Mouse (Mus musculus) heart, embryonic 16.5 days (tissue): ENCODE results near the gene Pa2g4. TPM values are rescaled to one million over a fixed set of nuclear protein-coding genes. Genes with fewer than 3 reads are reported as not detected.

Experiments
- ATAC-seq: fragments of 200-750 bp; cut with Nextera tagmentation; replicated peaks from 2 replicates; pipeline ENCODE4 v1.8.0; 2017; ENCODE audit warnings: moderate number of reproducible peaks; ENCODE audit not compliant: insufficient read depth, low FRiP score; ENCODE audit errors: extremely low read depth
- H3K27ac ChIP-seq: fragments of 300-500 bp; sonication (generic); 2 replicates; pipeline ENCODE4 v1.5.1; 2014; ENCODE audit warnings: mild to moderate bottlenecking, low read length, control low read depth, moderate library complexity
- H3K27me3 ChIP-seq: fragments of 300-500 bp; sonication (generic); 2 replicates; pipeline ENCODE4 v1.6.1; 2014; ENCODE audit warnings: low read length, mixed read lengths; ENCODE audit not compliant: control insufficient read depth, insufficient read depth
- H3K36me3 ChIP-seq: fragments of 300-500 bp; sonication (generic); 2 replicates; pipeline ENCODE4 v1.6.1; 2014; ENCODE audit not compliant: control insufficient read depth, insufficient read depth
- H3K4me1 ChIP-seq: fragments of 300-500 bp; sonication (generic); 2 replicates; pipeline ENCODE4 v1.6.1; 2014; ENCODE audit warnings: low read length, mixed read lengths; ENCODE audit not compliant: control insufficient read depth, insufficient read depth
- H3K4me2 ChIP-seq: fragments of 300-500 bp; sonication (generic); 2 replicates; pipeline ENCODE4 v1.6.1; 2014; ENCODE audit warnings: low read depth, mild to moderate bottlenecking, control low read depth, low read length
- H3K4me3 ChIP-seq: fragments of 300-500 bp; sonication (generic); 2 replicates; pipeline ENCODE4 v1.5.1; 2014; ENCODE audit warnings: mild to moderate bottlenecking, control low read depth, low read length
- H3K9ac ChIP-seq: fragments of 300-500 bp; sonication (generic); 2 replicates; pipeline ENCODE4 v1.6.1; 2014; ENCODE audit warnings: low read length, control low read depth
- H3K9me3 ChIP-seq: fragments of 300-500 bp; sonication (generic); replicated peaks from 2 replicates; pipeline ENCODE4 v1.6.1; 2016; ENCODE audit warnings: low read length; ENCODE audit not compliant: control insufficient read depth
- WGBS: fragments of 180-500 bp; shearing (Covaris S2); extraction: QIAGEN DNeasy Blood & Tissue Kit; methylation state at CpG from one replicate; pipeline ENCODE4 v1.1.7; 2014; 5-methylcytosine and 5-hydroxymethylcytosine counted together
- polyA plus RNA-seq: library from polyadenylated mRNA; unstranded; fragments of >200 nt; fragmentation: Nextera tagmentation; extraction: Ambion mirVana; gene quantifications from 2 replicates; pipeline ENCODE4 v1.2.1, GENCODE M21; 2015

Gene Pa2g4
- polyA plus RNA-seq, 1 experiment from 2014 or later = 150 TPM

GRCm38 (mm10) chr10:128546787-128547186 is 19.0 kb downstream of the Pa2g4 start:
- Histone ChIP-seq H3K27me3 (no peaks in the 10 kb centered on the region), H3K4me3 (peak overlapping the region; percentile 91), H3K9ac (peak overlapping the region; percentile 82), H3K4me1 (peaks cover 11% of the 10 kb centered on the region), H3K27ac (peak overlapping the region; percentile 96), H3K36me3 (peaks cover 29% of the 10 kb centered on the region), H3K4me2 (peak overlapping the region; percentile 89), H3K9me3 (no peaks in the 10 kb centered on the region)
- 16% methylated on average over 7 of the region's 7 CpGs for WGBS
- no peak for ATAC-seq

- Histone ChIP-seq H3K4me1 (peaks cover 11% of the 10 kb centered on the region), H3K27me3 (no peaks in the 10 kb centered on the region), H3K27ac (peak overlapping the region; percentile 96), H3K9ac (peak overlapping the region; percentile 82), H3K4me2 (peak overlapping the region; percentile 89), H3K36me3 (peaks cover 29% of the 10 kb centered on the region), H3K4me3 (peak overlapping the region; percentile 91), H3K9me3 (no peaks in the 10 kb centered on the region)
- no peak for ATAC-seq
- 8% methylated on average over 4 of the region's 4 CpGs for WGBS
Measured at GRCm38 (mm10) chr10:128546361-128546760, 19.4 kb downstream of the Pa2g4 start.

- H3K9ac ChIP-seq = no peak overlapping the region; the same call in 1 of the 2 replicates
- H3K9me3 ChIP-seq = no peaks in the 10 kb centered on the region
Measured at GRCm38 (mm10) chr10:128545570-128545898, 20.3 kb downstream of the Pa2g4 start.

GRCm38 (mm10) chr10:128544674-128545569 is 20.9 kb downstream of the Pa2g4 start:
- Histone ChIP-seq H3K4me1 (peaks cover 11% of the 10 kb centered on the region), H3K4me2 (no peak overlapping the region), H3K36me3 (peaks cover 29% of the 10 kb centered on the region), H3K4me3 (no peak overlapping the region), H3K9ac (no peak overlapping the region; the same call in 1 of the 2 replicates), H3K27me3 (no peaks in the 10 kb centered on the region), H3K9me3 (no peaks in the 10 kb centered on the region), H3K27ac (no peak overlapping the region)
- ATAC-seq = no peak
- WGBS = 91% methylated on average over 37 of the region's 37 CpGs

More at GRCm38 (mm10) chr10:128545570-128545898, 20.3 kb downstream of the Pa2g4 start:
- Histone ChIP-seq H3K4me1 (peaks cover 11% of the 10 kb centered on the region), H3K27me3 (no peaks in the 10 kb centered on the region), H3K27ac (no peak overlapping the region), H3K36me3 (peaks cover 29% of the 10 kb centered on the region), H3K4me3 (no peak overlapping the region), H3K4me2 (no peak overlapping the region)
- no peak for ATAC-seq
- 87% methylated on average over 3 of the region's 3 CpGs for WGBS

GRCm38 (mm10) chr10:128544151-128544657 is 21.6 kb downstream of the Pa2g4 start:
- no peak for ATAC-seq
- H3K4me1 ChIP-seq = peaks cover 11% of the 10 kb centered on the region
- no peak overlapping the region for H3K4me2 ChIP-seq
- 92% methylated on average over 15 of the region's 15 CpGs for WGBS
- no peak overlapping the region for H3K9ac ChIP-seq
- no peak overlapping the region for H3K4me3 ChIP-seq
- no peaks in the 10 kb centered on the region for H3K27me3 ChIP-seq
- H3K36me3 ChIP-seq = peaks cover 29% of the 10 kb centered on the region
- no peaks in the 10 kb centered on the region for H3K9me3 ChIP-seq
- H3K27ac ChIP-seq = no peak overlapping the region

- peaks cover 11% of the 10 kb centered on the region for H3K4me1 ChIP-seq
- peaks cover 29% of the 10 kb centered on the region for H3K36me3 ChIP-seq
- H3K4me2 ChIP-seq = no peak overlapping the region
- no peak overlapping the region for H3K27ac ChIP-seq
- H3K9ac ChIP-seq = no peak overlapping the region
- no peaks in the 10 kb centered on the region for H3K27me3 ChIP-seq
- WGBS = 46% methylated on average over 2 of the region's 2 CpGs
- no peak for ATAC-seq
- H3K9me3 ChIP-seq = no peaks in the 10 kb centered on the region
- H3K4me3 ChIP-seq = no peak overlapping the region
Measured at GRCm38 (mm10) chr10:128543100-128543499, 22.7 kb downstream of the Pa2g4 start.

- Histone ChIP-seq H3K9ac (no peak overlapping the region), H3K9me3 (no peaks in the 10 kb centered on the region), H3K27me3 (no peaks in the 10 kb centered on the region), H3K27ac (no peak overlapping the region), H3K4me1 (peaks cover 4% of the 10 kb centered on the region; the same call in 1 of the 2 replicates), H3K4me3 (no peak overlapping the region), H3K4me2 (no peak overlapping the region), H3K36me3 (peaks cover 7% of the 10 kb centered on the region; the same call in 1 of the 2 replicates)
- 92% methylated on average over 1 of the region's 1 CpGs for WGBS
- ATAC-seq = no peak
Measured at GRCm38 (mm10) chr10:128538340-128538870, 27.4 kb downstream of the Pa2g4 start.

- Histone ChIP-seq H3K9me3 (no peaks in the 10 kb centered on the region), H3K27me3 (no peaks in the 10 kb centered on the region), H3K36me3 (no peaks in the 10 kb centered on the region), H3K4me3 (peak overlapping the region; percentile 27), H3K4me1 (peaks cover 4% of the 10 kb centered on the region; the same call in 1 of the 2 replicates), H3K9ac (peak overlapping the region; percentile 52), H3K4me2 (peak overlapping the region; percentile 61), H3K27ac (0 out of 2 replicates have a peak overlapping the region, but pooled peaks have one; percentile 45)
- peak; percentile 95 for ATAC-seq
- 15% methylated on average over 18 of the region's 18 CpGs for WGBS
Measured at GRCm38 (mm10) chr10:128536266-128536940, 29.4 kb downstream of the Pa2g4 start.
